Mouse (Mus musculus) E14TG2a.4 (cell line): ENCODE results near the gene Cnih1.

ENCODE experiments used
- CTCF ChIP-seq: conservative IDR thresholded peaks from 2 replicates; pipeline ENCODE4 v1.5.1; 2014; ENCODE audit warnings: low read length
- POU5F1 ChIP-seq: IDR thresholded peaks from 2 replicates; pipeline ENCODE4 v1.6.1; 2014; ENCODE audit warnings: low read length, borderline replicate concordance

DNA sequence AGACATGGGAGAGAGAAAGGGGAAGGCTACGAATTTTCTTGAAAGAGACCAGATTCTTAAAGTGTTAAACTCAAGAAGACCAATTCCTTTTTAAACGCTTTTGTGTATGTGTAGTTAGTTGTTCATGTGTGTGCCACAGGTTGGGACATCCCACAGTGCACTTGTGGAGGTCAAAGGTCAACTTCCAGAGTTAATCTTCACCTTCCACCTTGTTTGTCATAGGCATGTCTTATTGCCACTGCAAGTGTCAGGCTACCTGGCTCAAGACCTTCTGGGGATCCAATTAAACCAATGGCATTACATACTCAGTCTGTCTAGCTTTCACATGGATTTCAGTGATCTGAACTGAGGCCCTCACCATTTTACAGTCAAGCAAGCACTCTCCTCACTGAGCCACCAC, 35.8 kb upstream of the Cnih1 start:
- TF ChIP-seq CTCF: no peak
- no peak for TF ChIP-seq POU5F1
